Comparison of ENCODE assay signal across 16 mouse cellular contexts in genomic region chr14:22611011-22611410, GRCm38 (mm10).
"Had no signal": no experiment of that assay in that cellular context is flagged by ENCODE, and none has a peak within 500 bp of the region (broad histone marks: within the 10 kb centered on the region; RNA-seq: fewer than 3 reads in every experiment).

No protein-coding gene starts in this region.

- H3K4me1 ChIP-seq: neural tube, embryonic 13.5 days; neural tube, embryonic 15.5 days had no signal

- H3K9me3 ChIP-seq: neural tube, embryonic 13.5 days; neural tube, embryonic 15.5 days; stomach, embryonic 15.5 days had no signal

- H3K4me2 ChIP-seq: neural tube, embryonic 13.5 days; neural tube, embryonic 15.5 days; stomach, embryonic 15.5 days had no signal

- H3K36me3 ChIP-seq: neural tube, embryonic 13.5 days; neural tube, embryonic 15.5 days; stomach, embryonic 15.5 days had no signal

- DNase-seq: retina, postnatal 1 day; right cerebral cortex, adult 18-20 months; right cerebral cortex, postnatal 14 days; right cerebral cortex, postnatal 25 days; right cerebral cortex, postnatal 4 days; spleen, adult 18-20 months; thymus, adult 18-20 months; thymus, adult 2 months; thymus, postnatal 14 days; thymus, postnatal 25 days; thymus, postnatal 36 days; thymus, postnatal 4 days had no signal

- H3K27ac ChIP-seq: neural tube, embryonic 13.5 days; neural tube, embryonic 15.5 days; stomach, embryonic 15.5 days; stomach, postnatal 0 days had no signal

- H3K4me3 ChIP-seq: neural tube, embryonic 13.5 days; neural tube, embryonic 15.5 days; stomach, embryonic 15.5 days had no signal

- H3K9ac ChIP-seq: neural tube, embryonic 13.5 days; neural tube, embryonic 15.5 days; stomach, embryonic 15.5 days had no signal

- H3K27me3 ChIP-seq: neural tube, embryonic 13.5 days; neural tube, embryonic 15.5 days; stomach, embryonic 15.5 days had no signal
